Mouse (Mus musculus): ENCODE data around the gene Fam193b. TPM values are rescaled to one million over a fixed set of nuclear protein-coding genes. Genes with fewer than 3 reads are reported as not detected.

The Fam193b gene
- polyA plus RNA-seq, 1 experiment from 2014 or later: 40.3 TPM

- H3K27me3 ChIP-seq: no peaks in the 10 kb centered on the region
- H3K4me2 ChIP-seq: no peak overlapping the region
- no peak for ATAC-seq (ENCODE audit: borderline replicate concordance, extremely low read depth, low FRiP score, low TSS enrichment)
- H3K4me3 ChIP-seq: no peak overlapping the region
- H3K9me3 ChIP-seq: no peaks in the 10 kb centered on the region
- no peak overlapping the region for H3K9ac ChIP-seq
- no peak overlapping the region for H3K27ac ChIP-seq
- H3K36me3 ChIP-seq: peaks cover 91% of the 10 kb centered on the region
- H3K4me1 ChIP-seq: no peaks in the 10 kb centered on the region
- 84% methylated on average over 8 of the region's 8 CpGs for WGBS
Observed at GRCm38 (mm10) chr13:55543447-55543846, 27.5 kb downstream of the Fam193b start.

GRCm38 (mm10) chr13:55542891-55543290, 28.0 kb downstream of the Fam193b start:
- Histone ChIP-seq H3K4me2 (no peak overlapping the region), H3K36me3 (peaks cover 90% of the 10 kb centered on the region), H3K27me3 (no peaks in the 10 kb centered on the region), H3K4me1 (no peaks in the 10 kb centered on the region), H3K9me3 (no peaks in the 10 kb centered on the region), H3K9ac (no peak overlapping the region), H3K4me3 (no peak overlapping the region), H3K27ac (no peak overlapping the region)
- WGBS: 90% methylated on average over 4 of the region's 4 CpGs
- ATAC-seq (ENCODE audit: borderline replicate concordance, extremely low read depth, low FRiP score, low TSS enrichment): no peak

- H3K9ac ChIP-seq: no peak overlapping the region
- no peak overlapping the region for H3K4me2 ChIP-seq
- H3K4me3 ChIP-seq: no peak overlapping the region
- no peak for ATAC-seq (ENCODE audit: borderline replicate concordance, extremely low read depth, low FRiP score, low TSS enrichment)
- no peaks in the 10 kb centered on the region for H3K27me3 ChIP-seq
- peaks cover 72% of the 10 kb centered on the region for H3K36me3 ChIP-seq
- peaks cover 5% of the 10 kb centered on the region for H3K4me1 ChIP-seq
- no peaks in the 10 kb centered on the region for H3K9me3 ChIP-seq
- 86% methylated on average over 2 of the region's 2 CpGs for WGBS
- H3K27ac ChIP-seq: no peak overlapping the region
Observed at GRCm38 (mm10) chr13:55540933-55541332, 30.0 kb downstream of the Fam193b start.

GRCm38 (mm10) chr13:55536194-55537175, 34.4 kb downstream of the Fam193b start, which contains the start of gene Ddx41:
Gene Ddx41, minus strand, starts transcription at chr13:55536658.
- under 1% methylated on average over 70 of the region's 70 CpGs for WGBS
- H3K4me1 ChIP-seq: peaks cover 15% of the 10 kb centered on the region

GRCm38 (mm10) chr13:55535796-55536193, 35.1 kb downstream of the Fam193b start:
- peak overlapping the region; percentile 89 for H3K4me2 ChIP-seq
- H3K36me3 ChIP-seq: peaks cover 64% of the 10 kb centered on the region
- H3K27ac ChIP-seq: no peak overlapping the region
- peak; percentile 16 for ATAC-seq (ENCODE audit: borderline replicate concordance, extremely low read depth, low FRiP score, low TSS enrichment)
- no peaks in the 10 kb centered on the region for H3K27me3 ChIP-seq
- peak overlapping the region; percentile 98 for H3K4me3 ChIP-seq
- H3K9me3 ChIP-seq: no peaks in the 10 kb centered on the region
- H3K9ac ChIP-seq: peak overlapping the region; percentile 87
- WGBS: 14% methylated on average over 17 of the region's 17 CpGs
- H3K4me1 ChIP-seq: peaks cover 15% of the 10 kb centered on the region

More at GRCm38 (mm10) chr13:55536194-55537175, 34.4 kb downstream of the Fam193b start, which contains the start of gene Ddx41:
- Histone ChIP-seq H3K9ac (peak within 1 kb of the TSS; percentile 87), H3K4me2 (peak within 1 kb of the TSS; percentile 89), H3K27ac (peak within 1 kb of the TSS; percentile 22), H3K4me3 (peak within 1 kb of the TSS; percentile 98), H3K27me3 (no peaks in the 10 kb centered on the region), H3K36me3 (peaks cover 65% of the 10 kb centered on the region), H3K9me3 (no peaks in the 10 kb centered on the region)
- ATAC-seq (ENCODE audit: borderline replicate concordance, extremely low read depth, low FRiP score, low TSS enrichment): peak; percentile 97

- peaks cover 63% of the 10 kb centered on the region for H3K36me3 ChIP-seq
- peak overlapping the region; percentile 87; the same call in 1 of the 2 replicates for H3K9ac ChIP-seq
- H3K4me3 ChIP-seq: peak overlapping the region; percentile 98
Observed at GRCm38 (mm10) chr13:55535191-55535590, 35.7 kb downstream of the Fam193b start.

GRCm38 (mm10) chr13:55529198-55529915, 41.6 kb downstream of the Fam193b start, which contains the start of gene Dok3:
Gene Dok3, minus strand, starts transcription at chr13:55529296.
- H3K4me3 ChIP-seq: no peak within 1 kb of the TSS
- H3K9me3 ChIP-seq: no peaks in the 10 kb centered on the region
- H3K4me2 ChIP-seq: no peak within 1 kb of the TSS
- H3K36me3 ChIP-seq: peaks cover 49% of the 10 kb centered on the region
- no peaks in the 10 kb centered on the region for H3K27me3 ChIP-seq
- no peaks in the 10 kb centered on the region for H3K4me1 ChIP-seq
- H3K27ac ChIP-seq: no peak within 1 kb of the TSS
- ATAC-seq (ENCODE audit: borderline replicate concordance, extremely low read depth, low FRiP score, low TSS enrichment): no peak
- 78% methylated on average over 8 of the region's 8 CpGs for WGBS
- no peak within 1 kb of the TSS for H3K9ac ChIP-seq

More at GRCm38 (mm10) chr13:55535191-55535590, 35.7 kb downstream of the Fam193b start:
- no peak for ATAC-seq (ENCODE audit: borderline replicate concordance, extremely low read depth, low FRiP score, low TSS enrichment)
- Histone ChIP-seq H3K27me3 (no peaks in the 10 kb centered on the region), H3K27ac (no peak overlapping the region), H3K9me3 (no peaks in the 10 kb centered on the region), H3K4me2 (peak overlapping the region; percentile 89), H3K4me1 (peaks cover 15% of the 10 kb centered on the region)
- WGBS: 93% methylated on average over 15 of the region's 15 CpGs

- no peak overlapping the region for H3K4me2 ChIP-seq
Observed at GRCm38 (mm10) chr13:55527834-55528772, 42.8 kb downstream of the Fam193b start.

GRCm38 (mm10) chr13:55527212-55527611, 43.7 kb downstream of the Fam193b start:
- Histone ChIP-seq H3K4me3 (no peak overlapping the region), H3K4me1 (no peaks in the 10 kb centered on the region), H3K9ac (no peak overlapping the region), H3K36me3 (peaks cover 30% of the 10 kb centered on the region), H3K27me3 (no peaks in the 10 kb centered on the region), H3K4me2 (no peak overlapping the region), H3K27ac (no peak overlapping the region), H3K9me3 (no peaks in the 10 kb centered on the region)
- no peak; the same call in 1 of the 2 replicates for ATAC-seq (ENCODE audit: borderline replicate concordance, extremely low read depth, low FRiP score, low TSS enrichment)
- 76% methylated on average over 16 of the region's 16 CpGs for WGBS

More at GRCm38 (mm10) chr13:55527834-55528772, 42.8 kb downstream of the Fam193b start:
- no peak overlapping the region for H3K27ac ChIP-seq
- ATAC-seq (ENCODE audit: borderline replicate concordance, extremely low read depth, low FRiP score, low TSS enrichment): no peak
- no peaks in the 10 kb centered on the region for H3K27me3 ChIP-seq
- H3K4me1 ChIP-seq: no peaks in the 10 kb centered on the region
- H3K36me3 ChIP-seq: peaks cover 38% of the 10 kb centered on the region
- 73% methylated on average over 18 of the region's 18 CpGs for WGBS
- H3K4me3 ChIP-seq: no peak overlapping the region
- H3K9ac ChIP-seq: no peak overlapping the region
- no peaks in the 10 kb centered on the region for H3K9me3 ChIP-seq

GRCm38 (mm10) chr13:55525733-55526553, 45.0 kb downstream of the Fam193b start:
- WGBS: 72% methylated on average over 16 of the region's 16 CpGs
- H3K9ac ChIP-seq: no peak overlapping the region
- H3K4me1 ChIP-seq: no peaks in the 10 kb centered on the region
- H3K4me2 ChIP-seq: no peak overlapping the region
- H3K36me3 ChIP-seq: peaks cover 17% of the 10 kb centered on the region
- H3K27me3 ChIP-seq: no peaks in the 10 kb centered on the region
- no peak overlapping the region for H3K27ac ChIP-seq
- no peak for ATAC-seq (ENCODE audit: borderline replicate concordance, extremely low read depth, low FRiP score, low TSS enrichment)
- no peak overlapping the region for H3K4me3 ChIP-seq
- no peaks in the 10 kb centered on the region for H3K9me3 ChIP-seq
